Mouse (Mus musculus): ENCODE results near the gene Tmem54. TPM values are rescaled to one million over a fixed set of nuclear protein-coding genes. Genes with fewer than 3 reads are reported as not detected.
A peak's percentile ranks its signal among the peaks of the same experiment; 100 is the strongest.

The Tmem54 gene
- total RNA-seq, 2 experiments from 2014 or later: not detected

GRCm38 (mm10) chr4:129087850-129088249, 17.5 kb upstream of the Tmem54 start:
- no peak for DNase-seq
- intact Hi-C loops (cut with DNase I): loop anchor here (5.0 to 10.0 kb wide), 2 partner anchors 376 to 473 kb away; partner anchors contain the start of genes Tlr12 and Zscan20

- DNase-seq: no peak
- intact Hi-C loops (cut with DNase I): no loop called here
These were observed 10.1 kb upstream of the Tmem54 start for GRCm38 (mm10) chr4:129095276-129095675.

GRCm38 (mm10) chr4:129097006-129097405, 8.3 kb upstream of the Tmem54 start:
- intact Hi-C loops (cut with DNase I): no loop called here
- no peak for DNase-seq

- no peak for DNase-seq
- intact Hi-C loops (cut with DNase I): no loop called here
These were observed 3.1 kb upstream of the Tmem54 start for GRCm38 (mm10) chr4:129102133-129102829.

- DNase-seq: no peak
- intact Hi-C loops (cut with DNase I): no loop called here
These were observed 725 bp downstream of the Tmem54 start for GRCm38 (mm10) chr4:129106073-129106472.

- DNase-seq: no peak
- intact Hi-C loops (cut with DNase I): no loop called here
These were observed 2.1 kb downstream of the Tmem54 start for GRCm38 (mm10) chr4:129107348-129107899.

- no peak for DNase-seq
- intact Hi-C loops (cut with DNase I): no loop called here
These were observed 3.3 kb downstream of the Tmem54 start for GRCm38 (mm10) chr4:129108624-129109023.

- intact Hi-C loops (cut with DNase I): no loop called here
- DNase-seq: no peak
These were observed 5.5 kb downstream of the Tmem54 start for GRCm38 (mm10) chr4:129110804-129111203.

GRCm38 (mm10) chr4:129111350-129111749, 6.0 kb downstream of the Tmem54 start:
- intact Hi-C loops (cut with DNase I): no loop called here
- no peak for DNase-seq

GRCm38 (mm10) chr4:129112231-129112630, 6.9 kb downstream of the Tmem54 start:
- DNase-seq: no peak
- intact Hi-C loops (cut with DNase I): no loop called here

GRCm38 (mm10) chr4:129113083-129113988, 8.0 kb downstream of the Tmem54 start:
- peak in 1 of 2 experiments; percentile 36 for DNase-seq
- intact Hi-C loops (cut with DNase I): no loop called here

- intact Hi-C loops (cut with DNase I): no loop called here
These were observed 11.4 kb downstream of the Tmem54 start for GRCm38 (mm10) chr4:129116703-129117102.

GRCm38 (mm10) chr4:129117720-129118510, 12.6 kb downstream of the Tmem54 start:
- intact Hi-C loops (cut with DNase I): no loop called here
- DNase-seq: no peak

More at GRCm38 (mm10) chr4:129116703-129117102, 11.4 kb downstream of the Tmem54 start:
- no peak for DNase-seq

GRCm38 (mm10) chr4:129119708-129120107, 14.4 kb downstream of the Tmem54 start:
- intact Hi-C loops (cut with DNase I): no loop called here
- DNase-seq: no peak

- peak; percentile 67 to 77 for DNase-seq
- intact Hi-C loops (cut with DNase I): no loop called here
These were observed 15.4 kb downstream of the Tmem54 start for GRCm38 (mm10) chr4:129120520-129121445.

- intact Hi-C loops (cut with DNase I): no loop called here
- DNase-seq: no peak
These were observed 16.3 kb downstream of the Tmem54 start, which contains the start of gene Hpca for GRCm38 (mm10) chr4:129121569-129122086. Gene Hpca (minus strand): TSS chr4:129122036.

GRCm38 (mm10) chr4:129122107-129122506, 16.8 kb downstream of the Tmem54 start:
- intact Hi-C loops (cut with DNase I): no loop called here

GRCm38 (mm10) chr4:129122719-129123118, 17.4 kb downstream of the Tmem54 start:
- intact Hi-C loops (cut with DNase I): no loop called here
- no peak for DNase-seq

More at GRCm38 (mm10) chr4:129122107-129122506, 16.8 kb downstream of the Tmem54 start:
- DNase-seq: no peak

GRCm38 (mm10) chr4:129124652-129125146, 19.4 kb downstream of the Tmem54 start:
- DNase-seq: no peak
- intact Hi-C loops (cut with DNase I): no loop called here

Measured in heart, postnatal 36 days (tissue).